Mouse (Mus musculus): ENCODE results near the gene Chrna9.
A peak's percentile ranks its signal among the peaks of the same experiment; 100 is the strongest.

The Chrna9 gene

DNA sequence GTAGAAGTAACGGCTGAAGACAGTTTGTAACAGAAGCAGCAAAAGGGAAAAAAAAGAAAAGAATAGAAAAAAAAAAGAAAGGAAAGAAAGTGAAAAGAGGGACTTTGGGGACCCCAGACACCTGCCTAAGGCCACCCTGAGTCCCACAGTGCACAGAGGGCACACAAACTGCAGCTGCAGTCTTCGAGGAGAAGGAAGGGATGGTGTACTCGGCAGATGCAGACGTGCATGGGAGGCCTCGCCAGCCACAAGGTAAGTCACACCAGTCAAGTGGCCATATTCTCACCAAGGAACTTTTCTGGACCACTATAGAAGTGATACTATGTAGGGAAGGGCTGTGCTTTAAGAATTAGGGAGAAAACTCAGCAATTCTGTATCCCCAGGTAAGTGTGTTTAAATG is at the start of gene Chrna9:
Gene Chrna9, plus strand, starts transcription at position 139 of the 400 bp plus-strand sequence.
- DNase-seq: no peak

DNA sequence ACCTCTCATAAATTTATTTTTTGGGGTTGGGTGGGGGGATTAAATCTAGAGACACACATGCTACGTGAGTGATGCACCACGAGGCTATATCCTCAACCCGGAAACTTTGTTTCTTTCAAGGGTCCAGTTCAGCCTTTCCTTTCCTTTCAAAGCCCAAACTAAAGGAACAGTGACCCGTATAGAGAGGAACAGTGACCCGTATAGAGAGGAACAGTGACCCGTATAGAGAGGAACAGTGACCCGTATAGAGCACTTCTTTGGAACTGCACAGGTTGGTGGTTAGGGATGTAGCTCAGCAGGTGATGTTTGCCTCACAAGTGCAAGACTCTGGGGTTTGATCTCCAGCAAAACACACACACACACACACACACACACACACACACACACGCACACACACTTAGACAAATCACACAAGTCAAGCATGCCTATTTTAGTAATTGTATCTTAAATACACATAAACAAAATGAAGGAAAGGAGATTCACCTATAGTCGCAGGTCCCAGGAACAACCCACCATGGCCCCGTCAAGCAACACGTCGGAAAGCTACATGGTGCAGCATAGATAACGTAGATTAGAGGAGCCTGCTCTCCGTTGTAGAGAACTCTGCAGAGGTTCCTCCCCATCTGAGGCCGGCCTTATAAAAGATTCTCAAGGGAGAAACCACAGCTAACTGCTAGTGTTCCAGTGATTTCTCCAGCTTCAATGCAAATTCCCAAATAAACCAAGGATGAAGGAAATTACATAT is 48.9 kb upstream of the Chrna9 start:
- DNase-seq: no peak

DNA sequence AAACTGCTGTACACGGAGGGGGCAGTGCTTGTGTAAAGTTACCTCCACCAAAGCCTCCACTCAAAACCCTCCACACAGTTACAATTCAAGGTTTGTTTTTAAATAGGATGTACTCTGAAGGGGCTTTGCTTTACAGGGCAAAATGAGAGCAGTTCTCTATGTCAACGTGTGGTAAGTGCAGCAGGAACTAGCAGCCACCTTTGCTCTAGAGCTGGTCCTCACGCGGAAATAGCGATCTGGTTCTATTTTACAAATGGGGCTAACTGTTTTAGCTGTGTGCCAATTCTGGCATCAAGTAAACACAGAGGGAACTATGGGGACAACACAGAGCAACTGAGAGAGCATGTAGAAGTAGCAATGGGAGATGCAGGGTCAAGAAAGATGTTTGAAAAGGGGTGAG is 46.6 kb upstream of the Chrna9 start:
- no peak for DNase-seq

DNA sequence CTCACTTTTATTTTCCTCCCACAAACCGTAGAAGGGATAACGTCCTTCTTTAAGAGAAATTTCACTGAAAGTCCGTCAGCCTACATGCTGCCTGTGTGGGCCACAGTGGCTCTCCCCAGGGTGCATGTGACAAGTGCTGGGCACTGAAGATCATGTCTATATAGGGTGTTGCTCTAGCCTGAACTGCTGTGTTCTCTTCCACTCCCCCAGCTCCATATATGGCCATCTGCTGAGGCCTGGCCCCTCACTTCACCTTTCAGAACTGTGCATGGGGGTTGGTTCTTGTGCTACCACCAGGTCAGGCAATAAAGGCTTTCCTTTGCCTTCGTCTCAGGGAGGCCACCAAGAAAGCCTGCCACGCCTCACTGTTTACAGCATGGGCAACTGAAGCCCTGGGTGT is 45.7 kb upstream of the Chrna9 start:
- DNase-seq: no peak

DNA sequence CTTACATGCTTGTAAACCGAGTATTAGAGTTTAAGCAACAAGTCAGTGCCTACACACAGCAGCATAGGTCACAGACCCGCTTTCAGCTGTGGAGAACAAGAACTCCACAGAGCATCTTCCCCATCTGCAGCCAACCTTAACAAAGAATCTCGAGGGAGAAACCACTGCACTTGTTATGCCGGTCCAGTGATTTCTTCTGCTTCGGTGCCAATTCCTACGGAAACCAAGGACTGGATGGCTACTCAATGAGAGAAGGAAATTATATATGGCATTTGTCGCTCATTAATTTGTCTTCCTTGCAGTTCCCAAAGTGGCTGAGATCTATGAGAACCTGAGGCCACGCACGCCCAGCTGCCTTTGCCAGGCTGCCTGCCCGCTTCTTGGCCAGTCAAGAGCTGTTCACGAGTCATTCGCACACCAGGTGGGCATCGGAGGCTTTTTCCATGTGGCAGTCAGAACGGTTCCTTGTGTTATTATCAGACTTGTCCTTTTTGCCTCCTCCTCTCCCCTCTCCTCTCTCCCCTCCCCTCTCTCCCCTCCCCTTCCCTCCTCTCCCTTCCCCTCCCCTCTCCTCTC is 43.4 kb upstream of the Chrna9 start:
- no peak for DNase-seq

- no peak for DNase-seq
Observed at GRCm38 (mm10) chr5:65895121-65895692, 39.5 kb upstream of the Chrna9 start.

GRCm38 (mm10) chr5:65895764-65896163 is 39.0 kb upstream of the Chrna9 start:
- no peak for DNase-seq

GRCm38 (mm10) chr5:65897731-65898130 is 37.0 kb upstream of the Chrna9 start:
- no peak for DNase-seq

DNA sequence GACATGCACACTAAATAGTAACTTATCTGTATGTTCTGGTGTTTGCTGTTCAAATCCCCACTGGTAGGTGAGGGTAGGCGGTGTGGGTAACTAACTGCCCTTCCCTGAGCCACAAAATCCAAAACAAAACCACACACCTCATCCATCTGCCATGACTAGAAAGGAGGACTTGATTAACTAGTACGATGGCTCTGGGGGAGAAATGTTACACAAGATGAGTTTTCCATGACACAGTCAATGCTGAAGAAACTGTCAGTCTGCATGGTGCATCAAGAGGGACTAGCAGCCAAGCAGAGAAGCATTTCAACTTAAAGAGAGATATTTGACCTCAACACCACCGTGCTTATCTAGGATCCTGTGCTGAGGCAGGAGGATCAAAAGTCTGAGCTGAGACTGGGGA is 36.0 kb upstream of the Chrna9 start:
- DNase-seq: no peak

GRCm38 (mm10) chr5:65900113-65900512 is 34.6 kb upstream of the Chrna9 start:
- no peak for DNase-seq

DNA sequence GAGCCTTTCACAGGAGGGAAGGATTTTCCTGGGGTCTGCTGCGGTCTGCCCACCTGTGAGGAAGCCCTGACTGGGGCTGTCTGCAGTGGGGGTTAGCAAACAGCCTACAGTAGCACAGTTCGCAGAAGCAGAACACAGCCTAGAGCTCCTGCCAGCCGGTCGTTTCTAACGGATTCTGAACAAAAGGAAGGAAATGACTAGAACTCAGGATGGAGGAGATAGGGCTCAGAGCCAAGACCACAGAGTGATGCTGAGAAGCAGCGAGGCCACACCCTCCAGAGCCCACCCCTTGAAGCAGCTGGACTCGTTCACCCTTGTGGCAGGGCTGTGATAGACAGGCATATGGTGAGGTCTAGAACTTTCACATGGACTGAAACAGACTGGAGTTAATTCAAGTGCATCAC is 33.9 kb upstream of the Chrna9 start:
- peak in 1 of 2 experiments; percentile 7 for DNase-seq

GRCm38 (mm10) chr5:65901868-65902418 is 32.8 kb upstream of the Chrna9 start:
- no peak for DNase-seq

GRCm38 (mm10) chr5:65902811-65903210 is 31.9 kb upstream of the Chrna9 start:
- no peak for DNase-seq

DNA sequence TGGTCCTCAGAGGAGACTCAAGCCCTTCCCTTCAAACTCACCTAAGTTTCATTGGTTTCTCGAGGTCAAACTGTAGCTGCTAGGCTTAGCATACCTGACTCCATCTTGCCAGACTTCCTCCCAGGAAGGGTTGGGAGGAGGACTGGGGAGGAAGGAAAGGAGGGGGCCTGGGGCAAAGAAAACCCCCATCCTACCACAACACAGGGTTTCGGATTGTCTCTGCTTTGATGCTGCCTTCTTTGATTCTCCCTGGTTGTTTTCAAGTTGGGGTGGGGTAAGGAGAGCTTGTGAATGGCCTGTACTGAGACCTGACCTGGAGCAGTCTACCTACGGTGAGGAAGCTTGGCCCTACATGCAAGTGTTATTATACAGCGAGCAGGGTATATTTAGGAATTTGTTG is 30.2 kb upstream of the Chrna9 start:
- no peak for DNase-seq

DNA sequence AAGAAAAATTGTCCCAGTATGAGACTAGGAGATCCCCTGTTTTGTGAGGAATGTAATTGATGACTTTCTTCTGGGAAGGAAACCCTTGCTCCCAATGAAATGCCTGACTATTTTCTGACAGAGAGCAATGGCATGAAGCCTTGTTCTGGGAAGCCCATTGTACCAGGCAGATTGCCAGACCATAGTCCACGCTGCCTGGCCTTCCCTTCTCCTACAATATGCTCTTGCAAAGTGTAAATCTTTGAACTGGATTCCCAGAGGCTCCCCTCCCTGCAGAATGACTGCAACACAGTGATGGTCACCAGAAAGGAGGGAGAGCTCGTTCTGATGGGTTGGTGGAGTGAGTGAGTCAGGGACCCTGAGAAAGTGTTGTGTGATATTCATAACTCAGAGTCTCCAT is 26.0 kb upstream of the Chrna9 start:
- DNase-seq: no peak

- DNase-seq: no peak
Observed at GRCm38 (mm10) chr5:65909321-65909720, 25.4 kb upstream of the Chrna9 start.

- DNase-seq: no peak
Observed at GRCm38 (mm10) chr5:65910398-65910797, 24.3 kb upstream of the Chrna9 start.

GRCm38 (mm10) chr5:65911676-65912075 is 23.0 kb upstream of the Chrna9 start:
- no peak for DNase-seq

DNA sequence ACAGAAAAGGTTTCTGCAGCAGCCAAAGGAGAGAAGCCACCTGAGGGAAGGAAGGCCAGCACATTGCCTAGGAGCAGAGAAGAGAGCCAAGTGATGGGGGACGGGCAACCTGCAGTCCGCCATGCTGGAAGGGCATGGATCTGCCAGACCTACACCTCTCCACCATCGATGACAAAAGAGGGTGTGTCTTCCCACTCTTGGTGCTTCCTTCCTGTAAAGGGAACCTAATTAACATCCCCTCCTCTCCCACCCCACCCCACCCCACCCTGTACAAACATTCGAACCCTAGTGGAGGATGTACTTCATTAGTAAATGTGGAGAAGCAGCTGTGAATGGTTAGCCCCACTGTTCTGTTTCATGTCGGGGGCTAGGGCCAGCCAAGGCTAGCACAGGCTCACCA is 22.5 kb upstream of the Chrna9 start:
- DNase-seq: no peak

DNA sequence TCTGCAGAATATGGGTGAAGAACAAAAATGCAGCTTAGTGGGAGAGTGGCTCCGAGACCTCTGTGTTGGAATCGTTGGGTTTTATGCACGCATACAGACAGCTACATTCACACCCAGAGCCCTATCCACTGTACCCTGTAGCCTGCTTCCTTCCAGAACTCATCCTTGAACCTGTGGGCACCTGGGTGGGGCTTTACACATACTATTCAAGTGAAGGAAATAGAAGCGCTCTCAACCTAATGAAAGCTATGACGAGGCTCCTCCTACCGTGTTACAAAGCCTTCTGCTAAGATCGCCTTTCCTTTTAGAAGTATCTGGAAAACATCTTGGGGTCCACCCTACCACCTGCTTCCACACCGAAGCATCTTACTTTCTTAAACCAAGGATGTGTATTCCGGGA is 21.6 kb upstream of the Chrna9 start:
- DNase-seq: no peak

- DNase-seq: no peak
Observed at GRCm38 (mm10) chr5:65914342-65914741, 20.4 kb upstream of the Chrna9 start.

DNA sequence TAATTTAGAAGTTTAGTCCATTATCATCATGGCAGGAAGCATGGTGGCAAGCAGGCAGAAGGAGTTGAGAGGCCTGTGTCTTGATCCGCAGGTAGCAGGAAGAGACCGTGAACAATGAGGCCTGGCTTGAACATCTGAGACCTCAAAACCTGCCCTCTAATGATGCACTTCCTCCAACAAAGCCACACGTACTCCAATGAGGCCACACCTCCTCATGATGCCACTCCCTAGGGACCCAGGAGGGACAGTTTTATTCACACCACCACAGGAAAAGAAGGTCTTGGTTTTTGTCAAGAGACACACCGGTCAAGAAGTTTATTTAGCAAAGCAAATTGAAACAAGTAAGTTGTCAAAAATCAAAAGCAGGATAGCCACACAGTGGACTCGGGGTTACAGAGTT is 17.8 kb upstream of the Chrna9 start:
- DNase-seq: no peak

DNA sequence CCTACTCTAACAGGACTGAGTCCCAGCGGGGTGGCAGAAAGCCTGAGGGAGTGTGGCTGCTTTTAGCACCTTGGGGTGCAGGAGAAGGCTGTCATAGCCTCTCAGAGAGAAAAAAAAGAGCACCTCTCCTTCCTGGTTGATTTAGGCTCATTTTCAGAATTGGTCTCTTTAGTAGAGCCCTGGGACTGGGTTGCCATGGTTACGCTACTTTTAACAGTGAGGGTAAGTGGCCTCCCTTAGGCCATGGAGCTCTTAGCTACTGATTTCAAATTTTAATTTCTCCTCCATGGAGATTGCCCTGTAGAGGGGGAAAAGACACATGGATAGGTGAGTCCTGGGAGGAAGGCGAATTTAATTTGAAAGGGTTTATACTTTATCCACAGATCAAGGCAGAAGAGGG is 16.1 kb upstream of the Chrna9 start:
- no peak for DNase-seq

DNA sequence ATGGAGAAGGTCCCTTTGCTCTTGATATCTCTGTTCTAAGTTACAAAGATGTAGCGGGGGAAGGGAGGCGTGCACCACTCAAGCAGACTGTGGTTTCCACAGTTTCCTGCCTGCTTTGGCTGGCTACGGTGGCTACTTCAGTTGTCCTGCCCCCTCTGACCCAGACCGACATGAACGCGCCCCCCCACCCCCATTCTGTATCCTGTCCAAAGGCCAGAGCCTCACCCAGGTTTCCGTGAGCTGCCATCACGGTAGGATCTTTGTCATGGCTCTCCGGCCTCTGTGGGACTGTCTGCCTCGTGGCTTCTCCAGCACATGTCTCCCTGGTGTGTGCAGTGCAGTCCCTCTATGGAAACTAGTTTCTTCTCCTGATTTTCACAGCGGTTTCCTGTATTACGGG is 15.4 kb upstream of the Chrna9 start:
- no peak for DNase-seq
